Mouse (Mus musculus): Measurements from ENCODE around the gene Dek. TPM values are rescaled to one million over a fixed set of nuclear protein-coding genes. Genes with fewer than 3 reads are reported as not detected.

The Dek gene
- polyA plus RNA-seq, 1 experiment from 2014 or later, result 254 TPM

- Histone ChIP-seq H3K27me3 (no peaks in the 10 kb centered on the region), H3K9me3 (replicated peaks) (no peaks in the 10 kb centered on the region), H3K27ac (no peak overlapping the region), H3K4me2 (replicated peaks) (no peak overlapping the region), H3K4me1 (no peaks in the 10 kb centered on the region), H3K36me3 (peaks cover 52% of the 10 kb centered on the region), H3K9ac (no peak overlapping the region), H3K4me3 (no peak overlapping the region)
- 95% methylated on average over 13 of the region's 13 CpGs for WGBS
- no peak for ATAC-seq (ENCODE audit: low FRiP score)
Observed at GRCm38 (mm10) chr13:47071871-47072270, 34.1 kb downstream of the Dek start.

GRCm38 (mm10) chr13:47070329-47071080 is 35.5 kb downstream of the Dek start:
- 81% methylated on average over 15 of the region's 15 CpGs for WGBS
- H3K36me3 ChIP-seq, result peaks cover 60% of the 10 kb centered on the region
- H3K27ac ChIP-seq, result no peak overlapping the region
- no peak overlapping the region for H3K9ac ChIP-seq
- H3K27me3 ChIP-seq, result no peaks in the 10 kb centered on the region
- H3K9me3 ChIP-seq (replicated peaks), result no peaks in the 10 kb centered on the region
- no peak overlapping the region for H3K4me3 ChIP-seq
- no peaks in the 10 kb centered on the region for H3K4me1 ChIP-seq
- H3K4me2 ChIP-seq (replicated peaks), result no peak overlapping the region
- no peak for ATAC-seq (ENCODE audit: low FRiP score)

DNA sequence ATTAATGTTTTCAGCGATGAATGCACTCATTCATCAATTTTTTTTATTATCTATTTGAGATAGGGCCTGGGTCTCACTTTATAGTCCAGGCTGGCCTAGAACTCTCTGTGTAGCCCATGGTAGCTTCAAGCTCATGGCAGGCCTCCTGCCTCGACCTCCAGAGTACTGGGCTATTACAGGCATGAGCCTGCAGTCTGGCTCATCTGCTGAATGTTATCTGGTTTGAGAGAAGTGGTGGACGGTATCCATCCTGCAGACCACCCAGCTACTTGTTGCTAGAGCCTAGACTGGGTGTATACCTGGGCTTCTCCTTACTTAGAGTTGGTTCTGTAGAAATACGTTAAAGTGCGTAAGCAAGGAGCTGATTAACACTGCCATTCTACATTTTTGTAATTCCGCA is 39.0 kb downstream of the Dek start:
- H3K27me3 ChIP-seq, result no peaks in the 10 kb centered on the region
- H3K9ac ChIP-seq, result no peak overlapping the region
- WGBS, result 94% methylated on average over 6 of the region's 6 CpGs
- peaks cover 59% of the 10 kb centered on the region for H3K36me3 ChIP-seq
- no peak overlapping the region for H3K4me2 ChIP-seq (replicated peaks)
- ATAC-seq (ENCODE audit: low FRiP score), result no peak
- no peak overlapping the region for H3K4me3 ChIP-seq
- no peaks in the 10 kb centered on the region for H3K4me1 ChIP-seq
- H3K27ac ChIP-seq, result no peak overlapping the region
- no peaks in the 10 kb centered on the region for H3K9me3 ChIP-seq (replicated peaks)

DNA sequence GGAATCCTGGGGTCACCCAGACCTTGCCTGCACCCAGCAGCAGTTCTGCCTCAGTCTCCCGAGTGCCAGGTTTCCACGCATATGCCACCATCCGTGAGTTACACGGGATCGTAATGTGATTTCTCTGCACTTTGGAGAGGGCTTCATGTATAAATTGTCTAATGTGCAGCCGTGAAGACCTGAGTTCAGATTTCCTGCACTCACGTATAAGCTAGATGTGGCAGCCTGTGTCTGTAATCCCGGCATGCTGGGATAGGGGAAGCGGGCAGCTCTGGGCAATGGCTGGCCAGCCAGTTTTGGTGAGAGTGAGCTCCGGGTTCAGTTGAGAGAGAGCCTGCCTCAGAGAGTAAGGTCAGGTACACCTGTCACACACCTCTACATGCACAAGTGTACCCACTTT is 39.5 kb downstream of the Dek start:
- H3K36me3 ChIP-seq, result peaks cover 54% of the 10 kb centered on the region

GRCm38 (mm10) chr13:47063985-47064760 is 41.8 kb downstream of the Dek start:
- 84% methylated on average over 15 of the region's 15 CpGs for WGBS
- Histone ChIP-seq H3K9me3 (replicated peaks) (no peaks in the 10 kb centered on the region), H3K4me3 (no peak overlapping the region), H3K4me1 (no peaks in the 10 kb centered on the region), H3K36me3 (peaks cover 68% of the 10 kb centered on the region), H3K27ac (no peak overlapping the region), H3K9ac (no peak overlapping the region), H3K4me2 (replicated peaks) (no peak overlapping the region), H3K27me3 (no peaks in the 10 kb centered on the region)
- ATAC-seq (ENCODE audit: low FRiP score), result no peak

More for the DNA sequence above, 39.5 kb downstream of the Dek start:
- H3K9me3 ChIP-seq (replicated peaks), result no peaks in the 10 kb centered on the region
- ATAC-seq (ENCODE audit: low FRiP score), result no peak
- H3K4me2 ChIP-seq (replicated peaks), result no peak overlapping the region
- no peak overlapping the region for H3K27ac ChIP-seq
- H3K4me1 ChIP-seq, result no peaks in the 10 kb centered on the region
- no peaks in the 10 kb centered on the region for H3K27me3 ChIP-seq
- WGBS, result 93% methylated on average over 10 of the region's 10 CpGs
- H3K4me3 ChIP-seq, result no peak overlapping the region
- H3K9ac ChIP-seq, result no peak overlapping the region

- H3K4me2 ChIP-seq (replicated peaks), result no peak overlapping the region
- no peaks in the 10 kb centered on the region for H3K9me3 ChIP-seq (replicated peaks)
- no peak overlapping the region for H3K27ac ChIP-seq
- ATAC-seq (ENCODE audit: low FRiP score), result no peak
- H3K9ac ChIP-seq, result no peak overlapping the region
- H3K4me1 ChIP-seq, result no peaks in the 10 kb centered on the region
- no peak overlapping the region for H3K4me3 ChIP-seq
- WGBS, result 93% methylated on average over 17 of the region's 17 CpGs
- no peaks in the 10 kb centered on the region for H3K27me3 ChIP-seq
- H3K36me3 ChIP-seq, result peaks cover 66% of the 10 kb centered on the region
Observed at GRCm38 (mm10) chr13:47062756-47063155, 43.2 kb downstream of the Dek start.

GRCm38 (mm10) chr13:47056781-47057180 is 49.2 kb downstream of the Dek start:
- H3K4me2 ChIP-seq (replicated peaks), result no peak overlapping the region
- ATAC-seq (ENCODE audit: low FRiP score), result no peak

GRCm38 (mm10) chr13:47056126-47056525 is 49.9 kb downstream of the Dek start:
- no peak for ATAC-seq (ENCODE audit: low FRiP score)
- H3K4me2 ChIP-seq (replicated peaks), result no peak overlapping the region
- H3K4me3 ChIP-seq, result no peak overlapping the region
- H3K9me3 ChIP-seq (replicated peaks), result no peaks in the 10 kb centered on the region
- no peak overlapping the region for H3K9ac ChIP-seq
- WGBS, result 90% methylated on average over 11 of the region's 11 CpGs
- H3K27ac ChIP-seq, result no peak overlapping the region
- H3K27me3 ChIP-seq, result no peaks in the 10 kb centered on the region
- H3K36me3 ChIP-seq, result peaks cover 67% of the 10 kb centered on the region
- H3K4me1 ChIP-seq, result 0 out of 2 replicates have a peak, but pooled peaks cover 2% of the 10 kb centered on the region

More at GRCm38 (mm10) chr13:47056781-47057180, 49.2 kb downstream of the Dek start:
- Histone ChIP-seq H3K9ac (no peak overlapping the region), H3K27me3 (no peaks in the 10 kb centered on the region), H3K4me1 (0 out of 2 replicates have a peak, but pooled peaks cover 2% of the 10 kb centered on the region), H3K4me3 (no peak overlapping the region), H3K36me3 (peaks cover 63% of the 10 kb centered on the region), H3K9me3 (replicated peaks) (no peaks in the 10 kb centered on the region), H3K27ac (no peak overlapping the region)
- WGBS, result 93% methylated on average over 5 of the region's 5 CpGs

DNA sequence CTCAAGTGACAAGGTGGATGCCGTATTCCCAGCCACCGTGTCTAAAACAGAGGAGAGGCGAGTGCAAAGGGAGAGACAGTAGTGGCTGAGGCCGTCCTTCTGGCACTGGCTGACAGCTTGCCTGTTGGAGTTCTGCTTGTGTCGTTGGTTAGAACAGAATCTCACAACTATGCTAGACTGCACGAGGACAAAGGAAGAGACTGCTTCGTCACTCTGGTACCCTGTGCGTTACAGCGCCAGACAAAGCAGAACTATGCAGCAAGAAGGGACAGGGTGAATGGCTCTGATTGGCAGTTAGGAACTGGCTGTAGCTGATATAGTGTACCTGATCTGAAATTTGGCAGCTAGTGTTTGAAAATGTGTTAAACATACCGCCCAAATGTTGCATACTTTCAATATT is 52.0 kb downstream of the Dek start:
- Histone ChIP-seq H3K27ac (no peak overlapping the region), H3K4me1 (0 out of 2 replicates have a peak, but pooled peaks cover 2% of the 10 kb centered on the region), H3K27me3 (no peaks in the 10 kb centered on the region), H3K4me3 (no peak overlapping the region), H3K4me2 (replicated peaks) (no peak overlapping the region), H3K9me3 (replicated peaks) (no peaks in the 10 kb centered on the region), H3K36me3 (peaks cover 68% of the 10 kb centered on the region), H3K9ac (no peak overlapping the region)
- WGBS, result 46% methylated on average over 10 of the region's 10 CpGs
- no peak for ATAC-seq (ENCODE audit: low FRiP score)

GRCm38 (mm10) chr13:47050009-47050408 is 56.0 kb downstream of the Dek start:
- no peak overlapping the region for H3K9ac ChIP-seq
- no peak overlapping the region for H3K4me3 ChIP-seq
- no peaks in the 10 kb centered on the region for H3K9me3 ChIP-seq (replicated peaks)
- H3K36me3 ChIP-seq, result peaks cover 50% of the 10 kb centered on the region
- no peak for ATAC-seq (ENCODE audit: low FRiP score)
- WGBS, result 79% methylated on average over 4 of the region's 4 CpGs
- no peaks in the 10 kb centered on the region for H3K27me3 ChIP-seq
- no peak overlapping the region for H3K4me2 ChIP-seq (replicated peaks)
- 0 out of 2 replicates have a peak, but pooled peaks cover 2% of the 10 kb centered on the region for H3K4me1 ChIP-seq
- H3K27ac ChIP-seq, result no peak overlapping the region

DNA sequence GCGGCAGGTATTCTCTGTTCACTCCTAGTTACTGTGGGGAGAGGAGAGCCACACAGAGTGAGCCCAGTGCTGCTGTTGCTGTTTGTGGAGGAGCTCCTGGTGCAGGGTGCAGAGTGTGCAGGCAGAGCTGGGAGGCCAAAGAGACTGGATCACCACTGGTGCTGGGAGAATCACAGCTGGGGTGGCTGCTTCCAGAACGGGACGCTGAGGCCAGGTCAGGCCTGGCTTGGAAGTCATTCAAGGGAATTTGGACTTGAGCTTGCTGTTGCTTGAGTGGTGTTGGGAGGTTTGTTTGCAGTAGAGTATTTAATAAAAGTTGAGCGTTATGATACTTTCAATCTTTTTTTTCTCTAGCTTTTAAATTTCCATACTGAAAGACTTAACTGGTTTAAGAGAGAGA is 58.0 kb downstream of the Dek start:
- Histone ChIP-seq H3K36me3 (peaks cover 41% of the 10 kb centered on the region), H3K4me1 (peaks cover 9% of the 10 kb centered on the region), H3K4me2 (replicated peaks) (no peak overlapping the region), H3K4me3 (no peak overlapping the region), H3K9ac (no peak overlapping the region), H3K27me3 (no peaks in the 10 kb centered on the region), H3K27ac (no peak overlapping the region), H3K9me3 (replicated peaks) (no peaks in the 10 kb centered on the region)
- ATAC-seq (ENCODE audit: low FRiP score), result no peak
- 92% methylated on average over 4 of the region's 4 CpGs for WGBS

GRCm38 (mm10) chr13:47044617-47044947 is 61.4 kb downstream of the Dek start, which contains the start of gene Tpmt:
Tpmt (minus strand) TSS chr13:47044737.
- peak within 1 kb of the TSS; percentile 86 for H3K9ac ChIP-seq
- no peak for ATAC-seq (ENCODE audit: low FRiP score)
- peak within 1 kb of the TSS; percentile 83 for H3K27ac ChIP-seq
- WGBS, result 13% methylated on average over 10 of the region's 10 CpGs
- H3K27me3 ChIP-seq, result no peaks in the 10 kb centered on the region
- H3K9me3 ChIP-seq (replicated peaks), result no peaks in the 10 kb centered on the region
- H3K4me2 ChIP-seq (replicated peaks), result peak within 1 kb of the TSS; percentile 100
- H3K4me3 ChIP-seq, result peak within 1 kb of the TSS; percentile 81
- H3K36me3 ChIP-seq, result peaks cover 11% of the 10 kb centered on the region
- H3K4me1 ChIP-seq, result peaks cover 12% of the 10 kb centered on the region

All from hindbrain, embryonic 12.5 days (tissue).